25 mouse cellular contexts compared by ENCODE assay signal in the genomic region with DNA sequence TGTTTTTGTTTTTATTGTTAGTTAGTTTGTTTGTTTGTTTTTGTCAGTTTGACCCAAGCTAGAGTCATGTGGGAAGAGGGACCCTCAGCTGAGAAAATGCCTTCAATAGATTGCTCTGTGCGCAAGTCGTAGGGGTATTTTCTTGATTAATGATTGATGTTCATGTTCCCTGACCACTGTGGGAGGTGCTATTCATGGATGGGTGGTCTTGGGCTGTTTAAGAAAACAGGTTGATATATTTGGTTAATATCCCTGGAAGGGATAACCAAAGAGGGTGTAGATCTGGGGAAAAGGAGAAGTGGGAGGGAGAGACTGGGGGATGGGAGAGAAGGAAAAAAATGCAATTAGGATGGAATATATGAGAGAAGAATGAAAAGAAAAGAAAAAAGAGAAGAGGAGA. TPM values are rescaled to one million over a fixed set of nuclear protein-coding genes. Genes with fewer than 3 reads are reported as not detected.
DNase-seq lines count a peak whose midpoint lies in the region; ATAC-seq and TF ChIP-seq lines count a peak whose summit lies in the region.
"Had no signal": no experiment of that assay in that cellular context is flagged by ENCODE, and none has a peak within 500 bp of the region (broad histone marks: within the 10 kb centered on the region; RNA-seq: fewer than 3 reads in every experiment).

No protein-coding gene starts in this region.

- no peak for TF ChIP-seq POLR2A in kidney, adult 2 months (IDR thresholded peaks at IDR 0.05; ENCODE audit: low read depth, low read length)

- H3K9ac ChIP-seq in kidney, embryonic 14.5 days (ENCODE audit: low read depth, low read length) = no peak overlapping the region
- H3K9ac ChIP-seq in kidney, embryonic 16.5 days (replicated peaks; ENCODE audit: low read length) = no peak overlapping the region
- H3K9ac ChIP-seq in stomach, embryonic 14.5 days (replicated peaks; ENCODE audit: low read depth, low read length) = no peak overlapping the region
- no peak overlapping the region for H3K9ac ChIP-seq in stomach, postnatal 0 days (ENCODE audit: low read length)
- H3K9ac ChIP-seq: embryonic facial prominence, embryonic 12.5 days; forebrain, embryonic 13.5 days had no signal

- no peak overlapping the region for H3K4me2 ChIP-seq in kidney, embryonic 14.5 days (replicated peaks; ENCODE audit: low read depth, low read length)
- no peak overlapping the region for H3K4me2 ChIP-seq in kidney, embryonic 16.5 days (replicated peaks; ENCODE audit: low read depth, low read length)
- H3K4me2 ChIP-seq in stomach, embryonic 14.5 days (replicated peaks; ENCODE audit: low read depth, low read length) = no peak overlapping the region
- no peak overlapping the region for H3K4me2 ChIP-seq in stomach, postnatal 0 days (replicated peaks; ENCODE audit: low read depth)
- H3K4me2 ChIP-seq: embryonic facial prominence, embryonic 12.5 days; forebrain, embryonic 13.5 days had no signal

- H3K27me3 ChIP-seq in kidney, adult 2 months (replicated peaks; ENCODE audit: control insufficient read depth, insufficient read depth, low read length) = no peaks in the 10 kb centered on the region
- H3K27me3 ChIP-seq in kidney, embryonic 14.5 days (ENCODE audit: control insufficient read depth, insufficient read depth, low read length) = no peaks in the 10 kb centered on the region
- H3K27me3 ChIP-seq in kidney, embryonic 16.5 days (ENCODE audit: insufficient read depth, low read length) = no peaks in the 10 kb centered on the region
- no peaks in the 10 kb centered on the region for H3K27me3 ChIP-seq in stomach, embryonic 14.5 days (ENCODE audit: control insufficient read depth, insufficient read depth, low read length)
- H3K27me3 ChIP-seq in stomach, postnatal 0 days (ENCODE audit: control insufficient read depth, insufficient read depth, low read length) = no peaks in the 10 kb centered on the region
- H3K27me3 ChIP-seq: CH12.LX; embryonic facial prominence, embryonic 12.5 days; forebrain, embryonic 13.5 days; Patski had no signal

- 49% methylated on average over 2 of the region's 2 CpGs for WGBS in kidney, adult 2 months
- WGBS in kidney, embryonic 14.5 days = 27% methylated on average over 2 of the region's 2 CpGs
- 23% methylated on average over 2 of the region's 2 CpGs for WGBS in kidney, embryonic 16.5 days
- 61% methylated on average over 2 of the region's 2 CpGs for WGBS in stomach, embryonic 14.5 days
- WGBS in stomach, postnatal 0 days = 68% methylated on average over 2 of the region's 2 CpGs

- H3K27ac ChIP-seq in kidney, adult 2 months (ENCODE audit: insufficient read depth, low read depth, low read length) = no peak overlapping the region
- H3K27ac ChIP-seq in kidney, embryonic 14.5 days (ENCODE audit: low read depth, low read length) = no peak overlapping the region
- no peak overlapping the region for H3K27ac ChIP-seq in kidney, embryonic 16.5 days (ENCODE audit: low read length)
- H3K27ac ChIP-seq in stomach, embryonic 14.5 days (ENCODE audit: low read length) = no peak overlapping the region
- H3K27ac ChIP-seq in stomach, postnatal 0 days (replicated peaks) = no peak overlapping the region
- H3K27ac ChIP-seq: embryonic facial prominence, embryonic 10.5 days; embryonic facial prominence, embryonic 12.5 days; forebrain, embryonic 13.5 days had no signal

- DNase-seq in kidney, adult 2 months = peak; percentile 17
- DNase-seq in kidney, postnatal 25 days = no peak
- DNase-seq in kidney, adult 11 months = no peak
- DNase-seq in kidney, postnatal 10 days = no peak
- DNase-seq in stomach, postnatal 0 days (ENCODE audit: low spot score) = no peak
- DNase-seq: adrenal gland, adult 8-10 months; adrenal gland, postnatal 14 days; adrenal gland, postnatal 36 days; B cell, adult 2 months; cerebellum, adult 11-12 months; cerebellum, adult 2 months; cerebellum, adult 9-10 months; cerebellum, postnatal 10 days; cerebellum, postnatal 25 days had no signal

- TF ChIP-seq EP300 in stomach, postnatal 0 days (optimal IDR thresholded peaks at IDR 0.05) = no peak

- H3K4me1 ChIP-seq in kidney, adult 2 months (ENCODE audit: control insufficient read depth, insufficient read depth, low read length) = peaks cover 6% of the 10 kb centered on the region; the same call in 1 of the 2 replicates
- H3K4me1 ChIP-seq in kidney, embryonic 14.5 days (ENCODE audit: control insufficient read depth, insufficient read depth, low read length) = no peaks in the 10 kb centered on the region; the same call in 1 of the 2 replicates
- H3K4me1 ChIP-seq in kidney, embryonic 16.5 days (ENCODE audit: insufficient read depth, low read length) = peaks cover 9% of the 10 kb centered on the region
- H3K4me1 ChIP-seq in stomach, embryonic 14.5 days (ENCODE audit: control insufficient read depth, insufficient read depth, low read length) = no peaks in the 10 kb centered on the region
- H3K4me1 ChIP-seq in stomach, postnatal 0 days (replicated peaks; ENCODE audit: control insufficient read depth, insufficient read depth) = no peaks in the 10 kb centered on the region
- H3K4me1 ChIP-seq: embryonic facial prominence, embryonic 10.5 days; embryonic facial prominence, embryonic 12.5 days; forebrain, embryonic 13.5 days had no signal

- no peaks in the 10 kb centered on the region for H3K36me3 ChIP-seq in kidney, adult 2 months (ENCODE audit: control insufficient read depth, insufficient read depth, low read length)
- no peaks in the 10 kb centered on the region for H3K36me3 ChIP-seq in kidney, embryonic 14.5 days (ENCODE audit: control insufficient read depth, insufficient read depth, low read length)
- no peaks in the 10 kb centered on the region for H3K36me3 ChIP-seq in kidney, embryonic 16.5 days (ENCODE audit: insufficient read depth, low read length)
- H3K36me3 ChIP-seq in stomach, embryonic 14.5 days (ENCODE audit: control insufficient read depth, insufficient read depth, low read length) = no peaks in the 10 kb centered on the region
- no peaks in the 10 kb centered on the region for H3K36me3 ChIP-seq in stomach, postnatal 0 days (ENCODE audit: control insufficient read depth, insufficient read depth, low read length)
- H3K36me3 ChIP-seq: embryonic facial prominence, embryonic 10.5 days; embryonic facial prominence, embryonic 12.5 days; G1E had no signal

- H3K9me3 ChIP-seq in kidney, embryonic 14.5 days (ENCODE audit: control insufficient read depth, low read length) = no peaks in the 10 kb centered on the region
- H3K9me3 ChIP-seq in kidney, embryonic 16.5 days (ENCODE audit: low read length) = no peaks in the 10 kb centered on the region
- no peaks in the 10 kb centered on the region for H3K9me3 ChIP-seq in stomach, embryonic 14.5 days (ENCODE audit: control insufficient read depth, low read depth, low read length)
- no peaks in the 10 kb centered on the region for H3K9me3 ChIP-seq in stomach, postnatal 0 days (ENCODE audit: control insufficient read depth, low read length)
- H3K9me3 ChIP-seq: embryonic facial prominence, embryonic 10.5 days; embryonic facial prominence, embryonic 12.5 days; forebrain, embryonic 13.5 days had no signal

- peak; percentile 81; the same call in 1 of the 2 replicates for ATAC-seq in kidney, embryonic 14.5 days (ENCODE audit: low FRiP score, low TSS enrichment)
- peak; percentile 79 for ATAC-seq in kidney, embryonic 16.5 days (ENCODE audit: low FRiP score, low TSS enrichment)
- ATAC-seq in stomach, embryonic 14.5 days (ENCODE audit: insufficient number of reproducible peaks, insufficient read depth, low FRiP score, low read depth) = peak; percentile 33; the same call in 1 of the 2 replicates
- no peak for ATAC-seq in stomach, postnatal 0 days (ENCODE audit: low FRiP score, low TSS enrichment)
- ATAC-seq: activated CD4-positive, CD25-positive, alpha-beta regulatory T cell, adult 4 months; CD4-positive, CD25-positive, alpha-beta regulatory T cell, adult 4 months; forebrain, embryonic 13.5 days; Patski had no signal

- no peak for TF ChIP-seq CTCF in kidney, adult 2 months (conservative IDR thresholded peaks at IDR 0.05; ENCODE audit: insufficient read depth, insufficient read length, low read depth, low read length)
- TF ChIP-seq CTCF in stomach, postnatal 0 days (IDR thresholded peaks at IDR 0.05; ENCODE audit: low read depth) = no peak

- H3K4me3 ChIP-seq in kidney, adult 2 months (ENCODE audit: insufficient read depth, low read depth, low read length) = no peak overlapping the region
- no peak overlapping the region for H3K4me3 ChIP-seq in kidney, embryonic 14.5 days (ENCODE audit: low read length)
- no peak overlapping the region for H3K4me3 ChIP-seq in kidney, embryonic 16.5 days (ENCODE audit: low read length)
- no peak overlapping the region for H3K4me3 ChIP-seq in stomach, embryonic 14.5 days (ENCODE audit: low read depth, low read length)
- no peak overlapping the region for H3K4me3 ChIP-seq in stomach, postnatal 0 days (ENCODE audit: low read depth, low read length)
- H3K4me3 ChIP-seq: embryonic facial prominence, embryonic 10.5 days; embryonic facial prominence, embryonic 12.5 days; forebrain, embryonic 13.5 days had no signal

RNA-seq across cellular contexts. Expression of a gene that starts 15.7 kb away (rescaled TPM):
- 13.7 and 19.4 TPM in 2 replicates for polyA plus RNA-seq in kidney, adult 2 months (2012; rRNA removed)
- polyA plus RNA-seq in kidney, embryonic 14.5 days (2014; fragmentation: Nextera tagmentation; extraction: Ambion mirVana) = 29.0 and 29.4 TPM in 2 replicates
- polyA plus RNA-seq in kidney, embryonic 16.5 days (2015; fragmentation: Nextera tagmentation; extraction: Ambion mirVana) = 33.7 and 34.4 TPM in 2 replicates
- polyA plus RNA-seq in stomach, embryonic 14.5 days (2014; fragmentation: Nextera tagmentation; extraction: Ambion mirVana) = 27.2 and 30.8 TPM in 2 replicates
- polyA plus RNA-seq in stomach, postnatal 0 days (2015; fragmentation: Nextera tagmentation; extraction: Ambion mirVana) = 15.1 and 16.7 TPM in 2 replicates
- polyA plus RNA-seq: G1E had no signal
